22 mouse cellular contexts compared by ENCODE assay signal in genomic region chr2:39377264-39377663, GRCm38 (mm10).
DNase-seq lines count a peak whose midpoint lies in the region; ATAC-seq and TF ChIP-seq lines count a peak whose summit lies in the region.
"Had no signal": no experiment of that assay in that cellular context is flagged by ENCODE, and none has a peak within 500 bp of the region (broad histone marks: within the 10 kb centered on the region; RNA-seq: fewer than 3 reads in every experiment).

No protein-coding gene starts in this region.

- H3K4me2 ChIP-seq in CH12.LX (ENCODE audit: insufficient read depth, low read depth, poor library complexity, severe bottlenecking) (no peak overlapping the region), myocyte (ENCODE audit: low read depth) (no peak overlapping the region)

- ATAC-seq in erythroid progenitor cell, adult 5-6 weeks (replicated peaks; ENCODE audit: low FRiP score, poor library complexity, severe bottlenecking): no peak
- ATAC-seq: activated CD4-positive, CD25-positive, alpha-beta regulatory T cell, adult 4 months; CD4-positive, CD25-positive, alpha-beta regulatory T cell, adult 4 months; Patski had no signal

- dilution Hi-C loops in CH12.LX (cut with MboI; ENCODE audit: extremely low pct_ligation_motif_present, extremely low pct_unique_long_range_greater_than_20kb, low sequenced_read_pairs): no loop called here

- H3K4me3 ChIP-seq in CH12.LX (replicated peaks in 1 of 3; ENCODE audit: low read depth in 2 of 3, low read length in 2 of 3, poor library complexity in 1 of 3) (no peak overlapping the region), myocyte (no peak overlapping the region)

- in situ Hi-C loops in CH12.LX (cut with MboI; ENCODE audit: low pct_ligation_motif_present, low pct_unique_long_range_greater_than_20kb, low sequenced_read_pairs): no loop called here

- no peak overlapping the region for H3K27ac ChIP-seq in CH12.LX (ENCODE audit: insufficient read depth, low read depth)

- no peak overlapping the region for H3K9ac ChIP-seq in CH12.LX (ENCODE audit: insufficient read depth, low read depth)

- H3K36me3 ChIP-seq in CH12.LX (replicated peaks in 1 of 2; ENCODE audit: control insufficient read depth in 1 of 2, insufficient read depth in 1 of 2, low read length in 1 of 2) (no peaks in the 10 kb centered on the region), myocyte (ENCODE audit: control insufficient read depth, insufficient read depth) (no peaks in the 10 kb centered on the region)
- H3K36me3 ChIP-seq: G1E had no signal

- no peak for TF ChIP-seq RAD21 in CH12.LX (IDR thresholded peaks at IDR 0.05; ENCODE audit: low read depth, low read length)

- H3K4me1 ChIP-seq in CH12.LX (ENCODE audit: control insufficient read depth in 1 of 2, insufficient read depth in 2 of 2): peaks cover 3 to 25% of the 10 kb centered on the region in 2 experiments; a peak in 2 of 4 replicates

- no peak for TF ChIP-seq CTCF in CH12.LX (conservative IDR thresholded peaks at IDR 0.05 in 1 of 2, IDR thresholded peaks at IDR 0.05 in 1 of 2; ENCODE audit: low read depth in 2 of 2, low read length in 2 of 2)

- no peaks in the 10 kb centered on the region for H3K27me3 ChIP-seq in CH12.LX (replicated peaks)
- no peaks in the 10 kb centered on the region for H3K27me3 ChIP-seq in myocyte (ENCODE audit: control insufficient read depth, insufficient read depth, insufficient read length)

- no peak; the same call in 1 of the 2 replicates for TF ChIP-seq EP300 in CH12.LX (IDR thresholded peaks at IDR 0.05; ENCODE audit: low read length)

- no peak overlapping the region for H3ac ChIP-seq in myocyte (ENCODE audit: control insufficient read depth, insufficient read length)

- peak; percentile 45 for DNase-seq in 416B (ENCODE audit: low read depth)
- peak; percentile 69 for DNase-seq in CH12.LX (ENCODE audit: extremely low read depth)
- DNase-seq in lung, postnatal 4 days: no peak
- no peak for DNase-seq in spleen, adult 18-20 months
- DNase-seq: adrenal gland, adult 2 months; adrenal gland, adult 8-10 months; adrenal gland, postnatal 10 days; adrenal gland, postnatal 14 days; adrenal gland, postnatal 25 days; adrenal gland, postnatal 36 days; B cell, adult 2 months; cerebellum, adult 11 months; cerebellum, adult 11-12 months; cerebellum, adult 18-20 months; cerebellum, adult 2 months; cerebellum, adult 8-10 months had no signal

- H3K79me2 ChIP-seq in CH12.LX (replicated peaks; ENCODE audit: control insufficient read depth, extremely low read depth, insufficient read depth, poor library complexity, severe bottlenecking): 0 out of 2 replicates have a peak, but pooled peaks cover 2% of the 10 kb centered on the region
- H3K79me2 ChIP-seq in myocyte (ENCODE audit: control insufficient read depth, insufficient read depth): no peaks in the 10 kb centered on the region

- TF ChIP-seq POLR2A in CH12.LX (IDR thresholded peaks at IDR 0.05; ENCODE audit: low read depth, low read length) (no peak), myocyte (IDR thresholded peaks at IDR 0.05; ENCODE audit: insufficient read length, low read depth) (no peak)

- no peaks in the 10 kb centered on the region for H3K9me3 ChIP-seq in CH12.LX (replicated peaks; ENCODE audit: low read length)
- H3K9me3 ChIP-seq: G1E had no signal

TF ChIP-seq in CH12.LX, 34 proteins besides CTCF, POLR2A, EP300 and RAD21:
- TF ChIP-seq BHLHE40 (IDR thresholded peaks at IDR 0.05; ENCODE audit: low read depth, low read length) (peak; percentile 67), MYC (IDR thresholded peaks at IDR 0.05; ENCODE audit: low read depth, low read length) (no peak), JUN (IDR thresholded peaks at IDR 0.05; ENCODE audit: insufficient read depth, low read depth, low read length) (peak; percentile 39), TBP (conservative IDR thresholded peaks at IDR 0.05; ENCODE audit: low read depth, low read length) (no peak), HCFC1 (IDR thresholded peaks at IDR 0.05; ENCODE audit: low read depth, low read length) (no peak), E2F4 (IDR thresholded peaks at IDR 0.05; ENCODE audit: insufficient replicate concordance, low read depth, low read length) (no peak), KAT2A (IDR thresholded peaks at IDR 0.05; ENCODE audit: insufficient replicate concordance, low read length) (no peak), USF2 (conservative IDR thresholded peaks at IDR 0.05; ENCODE audit: low read depth, low read length) (no peak), IRF4 (IDR thresholded peaks at IDR 0.05; ENCODE audit: low read depth, low read length) (no peak), POLR2AphosphoS2 (IDR thresholded peaks at IDR 0.05; ENCODE audit: low read depth, low read length) (no peak), NRF1 (IDR thresholded peaks at IDR 0.05; ENCODE audit: low read depth, low read length) (no peak), TCF12 (IDR thresholded peaks at IDR 0.05; ENCODE audit: low read depth, low read length) (no peak), JUND (conservative IDR thresholded peaks at IDR 0.05; ENCODE audit: low read depth, low read length) (0 out of 2 replicates have a peak, but pooled peaks have one; percentile 44), MXI1 (IDR thresholded peaks at IDR 0.05; ENCODE audit: low read depth, low read length) (no peak), NELFE (IDR thresholded peaks at IDR 0.05; ENCODE audit: low read depth, low read length) (no peak), PAX5 (IDR thresholded peaks at IDR 0.05; ENCODE audit: low read length) (no peak), SMC3 (IDR thresholded peaks at IDR 0.05; ENCODE audit: low read depth, low read length) (no peak), ZMIZ1 (IDR thresholded peaks at IDR 0.05; ENCODE audit: low read depth, low read length) (no peak), MAFK (IDR thresholded peaks at IDR 0.05; ENCODE audit: insufficient replicate concordance, low read length) (0 out of 2 replicates have a peak, but pooled peaks have one; percentile 46), MAX (IDR thresholded peaks at IDR 0.05; ENCODE audit: low read length) (no peak), GABPA (IDR thresholded peaks at IDR 0.05; ENCODE audit: insufficient replicate concordance, low read depth, low read length) (no peak), ETS1 (conservative IDR thresholded peaks at IDR 0.05; ENCODE audit: low read depth, low read length) (peak; percentile 57)
TF ChIP-seq in CH12.LX: peak in this region for 5.

TF ChIP-seq in myocyte, 11 proteins besides CTCF, POLR2A, EP300 and RAD21:
- peak; percentile 70 for TF ChIP-seq CEBPB (IDR thresholded peaks at IDR 0.05; ENCODE audit: insufficient read depth, poor library complexity, severe bottlenecking)
- no peak for TF ChIP-seq USF1 (IDR thresholded peaks at IDR 0.05; ENCODE audit: low read depth)

Comparison
In these comparisons a context has a peak if more than half of its experiments do, and no peak if none do; other contexts are left out.
1. DNase-seq: peak in 416B (single experiment) and CH12.LX (single experiment); none in lung, postnatal 4 days (0 of 2) and spleen, adult 18-20 months (0 of 2).